Mouse (Mus musculus): ENCODE data around the gene Snx33. TPM values are rescaled to one million over a fixed set of nuclear protein-coding genes. Genes with fewer than 3 reads are reported as not detected.

Snx33 gene
- polyA plus RNA-seq, 1 experiment from 2014 or later: 5.5 TPM

DNA sequence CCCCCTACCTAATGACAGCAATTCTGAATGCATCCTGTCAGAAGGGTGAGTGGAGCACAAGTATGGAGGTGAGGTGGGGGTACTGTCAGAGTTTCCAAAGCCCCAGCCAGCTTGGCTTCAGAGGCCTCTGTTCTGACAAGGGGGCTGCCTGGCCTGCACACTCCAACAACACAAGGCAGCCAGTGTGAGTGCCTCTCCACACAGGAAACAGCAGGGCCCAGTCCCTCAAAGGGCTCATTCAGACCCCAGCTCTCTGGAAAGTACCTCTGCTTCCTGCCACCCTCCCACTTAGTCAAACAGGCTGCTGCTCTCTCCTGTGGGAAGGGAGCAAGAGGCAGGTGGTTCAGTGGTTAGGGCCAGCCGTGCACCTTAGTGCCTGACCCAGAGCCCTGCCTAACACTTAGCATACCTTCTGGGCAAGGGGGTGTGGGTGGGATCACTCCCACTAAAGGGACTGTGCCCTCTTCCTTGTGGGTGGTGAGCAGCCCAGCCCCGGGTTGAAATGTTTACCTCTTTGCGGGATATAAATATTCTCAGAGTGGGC is 46.6 kb downstream of the Snx33 start:
- ATAC-seq (ENCODE audit: insufficient number of reproducible peaks, insufficient read depth, low FRiP score, low read depth): no peak
- Histone ChIP-seq H3K4me1 (ENCODE audit: control insufficient read depth in 2 of 2, insufficient read depth in 2 of 2, low read length in 2 of 2) (peaks cover 12 to 21% of the 10 kb centered on the region in 2 experiments; a peak in 3 of 4 replicates), H3K27me3 (ENCODE audit: control insufficient read depth, insufficient read depth, low read length) (no peaks in the 10 kb centered on the region), H3K4me2 (ENCODE audit: low read length) (no peak overlapping the region), H3K9ac (ENCODE audit: low read length) (no peak overlapping the region), H3K27ac (replicated peaks in 1 of 2; ENCODE audit: control insufficient read depth in 1 of 2, insufficient read depth in 1 of 2, low read depth in 2 of 2, low read length in 2 of 2) (no peak overlapping the region), H3K36me3 (ENCODE audit: control insufficient read depth, insufficient read depth, low read length) (peaks cover 59% of the 10 kb centered on the region), H3K9me3 (ENCODE audit: control insufficient read depth, low read length) (no peaks in the 10 kb centered on the region), H3K4me3 (ENCODE audit: control insufficient read depth in 1 of 2, insufficient read depth in 1 of 2, low read depth in 1 of 2, low read length in 2 of 2) (no peak overlapping the region)
- WGBS: 75% methylated on average over 3 of the region's 3 CpGs

DNA sequence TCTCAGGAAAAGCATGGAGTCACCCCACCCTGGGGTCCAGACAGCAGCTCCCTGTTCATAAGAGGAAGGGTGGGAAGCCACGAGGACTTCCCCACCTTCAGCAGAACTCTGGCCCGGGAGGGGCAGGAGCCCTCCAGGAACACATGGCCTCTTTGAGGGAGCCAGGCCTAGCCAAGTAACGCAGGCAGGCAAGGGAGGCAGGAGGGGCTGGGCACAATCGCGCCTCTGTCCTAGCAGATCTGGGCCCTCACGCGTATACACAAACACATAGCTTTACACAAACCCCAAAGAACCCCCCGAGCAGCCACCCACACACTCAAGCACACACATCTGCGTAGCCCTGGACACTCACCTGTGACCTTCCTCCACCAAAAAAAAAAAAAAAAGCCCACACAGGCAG is 47.4 kb downstream of the Snx33 start:
- Histone ChIP-seq H3K4me1 (ENCODE audit: control insufficient read depth in 2 of 2, insufficient read depth in 2 of 2, low read length in 2 of 2) (peaks cover 15 to 25% of the 10 kb centered on the region in 2 experiments; a peak in 3 of 4 replicates), H3K36me3 (ENCODE audit: control insufficient read depth, insufficient read depth, low read length) (peaks cover 55% of the 10 kb centered on the region), H3K9ac (ENCODE audit: low read length) (peak overlapping the region; percentile 21; the same call in 1 of the 2 replicates), H3K27me3 (ENCODE audit: control insufficient read depth, insufficient read depth, low read length) (no peaks in the 10 kb centered on the region), H3K27ac (replicated peaks in 1 of 2; ENCODE audit: control insufficient read depth in 1 of 2, insufficient read depth in 1 of 2, low read depth in 2 of 2, low read length in 2 of 2) (peak overlapping the region in 1 of 2 experiments; percentile 26; a peak in 2 of 4 replicates), H3K9me3 (ENCODE audit: control insufficient read depth, low read length) (no peaks in the 10 kb centered on the region), H3K4me3 (ENCODE audit: control insufficient read depth in 1 of 2, insufficient read depth in 1 of 2, low read depth in 1 of 2, low read length in 2 of 2) (no peak overlapping the region), H3K4me2 (ENCODE audit: low read length) (no peak overlapping the region)
- no peak for ATAC-seq (ENCODE audit: insufficient number of reproducible peaks, insufficient read depth, low FRiP score, low read depth)
- 68% methylated on average over 9 of the region's 9 CpGs for WGBS

DNA sequence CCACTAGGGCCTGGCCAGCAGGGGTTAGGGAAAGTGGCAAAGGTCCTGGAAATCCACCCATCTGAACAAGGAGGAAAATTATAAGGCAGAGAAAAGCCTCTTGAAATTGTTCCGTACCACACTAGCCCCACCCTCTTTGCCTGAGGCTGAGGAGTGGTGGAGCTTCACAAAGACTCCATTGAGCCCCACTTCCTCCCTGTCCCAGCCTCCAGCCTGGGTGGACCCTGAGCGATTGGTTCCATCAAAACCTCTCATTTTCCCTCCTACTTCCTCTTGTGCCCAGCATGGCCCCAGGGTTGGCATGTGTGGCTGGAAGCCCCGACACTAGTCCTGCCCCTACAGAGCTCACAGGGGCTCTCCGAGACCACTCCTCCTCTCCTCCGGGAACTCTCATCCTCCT is 50.9 kb downstream of the Snx33 start:
- H3K27ac ChIP-seq (replicated peaks in 1 of 2; ENCODE audit: control insufficient read depth in 1 of 2, insufficient read depth in 1 of 2, low read depth in 2 of 2, low read length in 2 of 2): no peak overlapping the region
- ATAC-seq (ENCODE audit: insufficient number of reproducible peaks, insufficient read depth, low FRiP score, low read depth): no peak
- 77% methylated on average over 5 of the region's 5 CpGs for WGBS

DNA sequence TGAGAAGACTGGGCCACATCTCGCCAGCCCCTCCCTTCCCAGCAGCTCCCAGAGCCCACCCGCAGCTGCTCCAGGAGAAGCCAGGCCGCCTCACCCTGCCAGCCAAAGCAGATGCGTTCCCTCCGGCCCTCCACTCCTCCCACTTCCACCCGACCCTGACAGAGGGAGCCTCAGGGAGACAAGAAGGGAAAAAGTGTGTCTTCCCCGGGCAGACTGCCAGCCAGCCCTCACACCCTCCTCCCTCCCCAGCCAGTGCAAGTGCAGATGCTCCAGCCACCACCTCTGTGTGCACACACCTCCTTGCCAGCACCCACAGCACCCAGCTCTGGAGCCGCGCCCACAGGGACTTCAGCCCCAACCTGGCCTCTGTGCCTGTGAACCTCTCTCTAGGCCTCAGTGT is 51.4 kb downstream of the Snx33 start:
- peaks cover 39 to 50% of the 10 kb centered on the region in 2 experiments for H3K4me1 ChIP-seq (ENCODE audit: control insufficient read depth in 2 of 2, insufficient read depth in 2 of 2, low read length in 2 of 2)
- ATAC-seq (ENCODE audit: insufficient number of reproducible peaks, insufficient read depth, low FRiP score, low read depth): 0 out of 2 replicates have a peak, but pooled peaks have one; percentile 15

More for the DNA sequence above, 50.9 kb downstream of the Snx33 start:
- peaks cover 33% of the 10 kb centered on the region for H3K36me3 ChIP-seq (ENCODE audit: control insufficient read depth, insufficient read depth, low read length)
- H3K4me2 ChIP-seq (ENCODE audit: low read length): no peak overlapping the region
- H3K4me3 ChIP-seq (ENCODE audit: control insufficient read depth in 1 of 2, insufficient read depth in 1 of 2, low read depth in 1 of 2, low read length in 2 of 2): no peak overlapping the region
- peaks cover 34 to 45% of the 10 kb centered on the region in 2 experiments for H3K4me1 ChIP-seq (ENCODE audit: control insufficient read depth in 2 of 2, insufficient read depth in 2 of 2, low read length in 2 of 2)
- no peak overlapping the region for H3K9ac ChIP-seq (ENCODE audit: low read length)
- H3K27me3 ChIP-seq (ENCODE audit: control insufficient read depth, insufficient read depth, low read length): no peaks in the 10 kb centered on the region
- no peaks in the 10 kb centered on the region for H3K9me3 ChIP-seq (ENCODE audit: control insufficient read depth, low read length)

DNA sequence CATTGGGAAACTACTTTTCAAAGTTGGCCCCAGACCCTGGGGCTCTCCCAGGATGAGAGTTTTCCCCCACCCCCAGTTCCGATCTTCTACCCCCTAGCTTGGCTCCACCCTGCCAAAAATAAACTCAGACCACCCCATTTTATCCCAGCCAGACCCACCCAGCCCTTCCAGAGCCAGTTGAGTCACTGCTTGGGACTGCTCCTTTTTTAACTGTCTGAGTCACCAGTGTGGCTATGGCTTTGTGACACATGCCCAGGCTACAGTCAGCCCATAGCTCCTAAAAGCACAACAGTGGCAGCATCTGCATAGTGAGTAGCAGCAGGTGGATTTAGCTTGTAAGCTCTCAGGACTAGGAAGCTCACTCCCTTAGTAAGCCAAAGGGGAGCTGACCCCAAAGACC is 55.1 kb downstream of the Snx33 start:
- WGBS: 22% methylated on average over 1 of the region's 1 CpGs
- Histone ChIP-seq H3K9me3 (ENCODE audit: control insufficient read depth, low read length) (no peaks in the 10 kb centered on the region), H3K4me3 (ENCODE audit: control insufficient read depth in 1 of 2, insufficient read depth in 1 of 2, low read depth in 1 of 2, low read length in 2 of 2) (no peak overlapping the region), H3K4me2 (ENCODE audit: low read length) (peak overlapping the region; percentile 21), H3K27ac (replicated peaks in 1 of 2; ENCODE audit: control insufficient read depth in 1 of 2, insufficient read depth in 1 of 2, low read depth in 2 of 2, low read length in 2 of 2) (peak overlapping the region; percentile 58 to 89), H3K9ac (ENCODE audit: low read length) (peak overlapping the region; percentile 60), H3K27me3 (ENCODE audit: control insufficient read depth, insufficient read depth, low read length) (no peaks in the 10 kb centered on the region), H3K36me3 (ENCODE audit: control insufficient read depth, insufficient read depth, low read length) (peaks cover 26% of the 10 kb centered on the region), H3K4me1 (ENCODE audit: control insufficient read depth in 2 of 2, insufficient read depth in 2 of 2, low read length in 2 of 2) (peaks cover 65 to 77% of the 10 kb centered on the region in 2 experiments)
- ATAC-seq (ENCODE audit: insufficient number of reproducible peaks, insufficient read depth, low FRiP score, low read depth): no peak

More for the DNA sequence above, 51.4 kb downstream of the Snx33 start:
- Histone ChIP-seq H3K27ac (replicated peaks in 1 of 2; ENCODE audit: control insufficient read depth in 1 of 2, insufficient read depth in 1 of 2, low read depth in 2 of 2, low read length in 2 of 2) (peak overlapping the region in 1 of 2 experiments; percentile 36; a peak in 1 of 4 replicates), H3K9me3 (ENCODE audit: control insufficient read depth, low read length) (no peaks in the 10 kb centered on the region), H3K4me2 (ENCODE audit: low read length) (no peak overlapping the region), H3K36me3 (ENCODE audit: control insufficient read depth, insufficient read depth, low read length) (peaks cover 29% of the 10 kb centered on the region), H3K9ac (ENCODE audit: low read length) (peak overlapping the region; percentile 27), H3K4me3 (ENCODE audit: control insufficient read depth in 1 of 2, insufficient read depth in 1 of 2, low read depth in 1 of 2, low read length in 2 of 2) (no peak overlapping the region), H3K27me3 (ENCODE audit: control insufficient read depth, insufficient read depth, low read length) (no peaks in the 10 kb centered on the region)
- 37% methylated on average over 9 of the region's 9 CpGs for WGBS

DNA sequence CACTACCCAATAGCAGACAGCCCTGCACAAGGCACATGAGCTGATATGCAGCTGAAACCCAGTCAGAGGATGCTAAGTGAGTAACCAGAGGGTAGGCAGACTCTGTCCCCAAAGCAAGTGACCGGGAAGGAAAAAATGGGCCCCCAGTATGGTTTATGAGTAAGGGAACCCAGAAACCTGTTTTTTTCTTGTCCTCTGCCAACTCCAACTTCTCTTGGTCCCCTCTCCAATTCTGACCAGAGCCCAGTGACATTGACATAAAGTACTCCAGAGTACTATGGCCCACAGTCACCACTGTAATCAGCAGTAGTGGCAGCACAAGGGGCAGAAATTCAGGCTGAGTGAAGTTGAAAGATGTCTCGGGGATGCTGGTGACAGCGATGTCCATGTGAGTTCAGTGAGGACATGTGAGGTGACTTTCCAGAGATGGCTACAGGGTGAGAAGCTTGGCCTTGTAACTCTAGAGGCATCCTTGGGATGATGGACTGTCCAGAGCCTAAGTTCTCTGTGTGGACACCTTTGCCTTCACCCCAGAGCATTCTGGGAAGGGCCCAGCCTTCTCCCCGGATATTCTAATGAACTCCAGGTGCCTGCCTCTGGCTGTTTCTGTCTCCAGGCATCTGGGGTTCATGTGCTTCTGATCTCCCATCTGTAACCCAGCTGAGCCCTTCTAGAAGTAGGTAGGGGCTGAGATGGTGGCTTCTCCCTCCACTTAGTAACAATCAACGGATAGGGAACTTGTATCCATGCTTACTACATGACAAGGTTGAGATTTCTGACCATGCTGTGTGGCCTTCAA is 55.9 kb downstream of the Snx33 start:
- no peak overlapping the region for H3K4me3 ChIP-seq (ENCODE audit: control insufficient read depth in 1 of 2, insufficient read depth in 1 of 2, low read depth in 1 of 2, low read length in 2 of 2)
- peak overlapping the region; percentile 58 to 89 for H3K27ac ChIP-seq (replicated peaks in 1 of 2; ENCODE audit: control insufficient read depth in 1 of 2, insufficient read depth in 1 of 2, low read depth in 2 of 2, low read length in 2 of 2)
- H3K36me3 ChIP-seq (ENCODE audit: control insufficient read depth, insufficient read depth, low read length): peaks cover 23% of the 10 kb centered on the region
- peak overlapping the region; percentile 60 for H3K9ac ChIP-seq (ENCODE audit: low read length)
- no peaks in the 10 kb centered on the region for H3K9me3 ChIP-seq (ENCODE audit: control insufficient read depth, low read length)
- no peaks in the 10 kb centered on the region for H3K27me3 ChIP-seq (ENCODE audit: control insufficient read depth, insufficient read depth, low read length)
- WGBS: 64% methylated on average over 5 of the region's 5 CpGs
- peak overlapping the region; percentile 21; the same call in 1 of the 2 replicates for H3K4me2 ChIP-seq (ENCODE audit: low read length)
- H3K4me1 ChIP-seq (ENCODE audit: control insufficient read depth in 2 of 2, insufficient read depth in 2 of 2, low read length in 2 of 2): peaks cover 73 to 84% of the 10 kb centered on the region in 2 experiments
- no peak for ATAC-seq (ENCODE audit: insufficient number of reproducible peaks, insufficient read depth, low FRiP score, low read depth)

DNA sequence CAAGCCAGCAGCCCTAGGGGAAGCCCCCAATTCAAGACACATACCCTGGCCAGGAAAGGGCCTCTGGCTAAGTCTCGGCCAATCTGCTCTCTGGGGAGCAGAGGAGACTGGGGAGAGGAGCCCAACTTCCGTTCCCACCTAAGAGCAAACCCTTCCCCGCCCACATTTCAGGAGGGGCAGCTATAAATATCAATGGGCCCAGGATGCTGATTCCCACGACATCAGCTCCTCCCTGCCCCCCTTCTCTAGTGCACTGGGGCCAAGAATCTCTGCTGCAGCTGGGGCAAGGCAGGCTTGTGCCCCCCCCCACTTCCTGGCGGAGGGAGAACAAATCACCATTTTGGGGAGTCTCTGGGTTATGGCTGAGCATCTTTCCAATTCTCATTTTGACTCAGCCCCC is 57.0 kb downstream of the Snx33 start:
- Histone ChIP-seq H3K4me2 (ENCODE audit: low read length) (peak overlapping the region; percentile 48), H3K4me1 (ENCODE audit: control insufficient read depth in 2 of 2, insufficient read depth in 2 of 2, low read length in 2 of 2) (peaks cover 74 to 84% of the 10 kb centered on the region in 2 experiments)
- ATAC-seq (ENCODE audit: insufficient number of reproducible peaks, insufficient read depth, low FRiP score, low read depth): 0 out of 2 replicates have a peak, but pooled peaks have one; percentile 7

More for the DNA sequence above, 57.0 kb downstream of the Snx33 start:
- Histone ChIP-seq H3K36me3 (ENCODE audit: control insufficient read depth, insufficient read depth, low read length) (peaks cover 19% of the 10 kb centered on the region), H3K9me3 (ENCODE audit: control insufficient read depth, low read length) (no peaks in the 10 kb centered on the region), H3K9ac (ENCODE audit: low read length) (peak overlapping the region; percentile 59), H3K27ac (replicated peaks in 1 of 2; ENCODE audit: control insufficient read depth in 1 of 2, insufficient read depth in 1 of 2, low read depth in 2 of 2, low read length in 2 of 2) (peak overlapping the region; percentile 74 to 89), H3K27me3 (ENCODE audit: control insufficient read depth, insufficient read depth, low read length) (no peaks in the 10 kb centered on the region), H3K4me3 (ENCODE audit: control insufficient read depth in 1 of 2, insufficient read depth in 1 of 2, low read depth in 1 of 2, low read length in 2 of 2) (no peak overlapping the region)
- whole genome bisulfite sequencing: 11% methylated on average over 5 of the region's 5 CpGs
